Mouse (Mus musculus) adrenal gland (tissue): ENCODE measurements at regions not wholly inside any gene's neighbourhood (a gene's known extent, or its start where the extent isn't known, plus 50 kb on each side); places are given as distances from the start of the nearest gene placed in this dataset.

Experiments used
- intact Hi-C: fragments of 180-260 bp; cut with DNase I; formaldehyde crosslinking; loops from one replicate; pipeline ENCODE4 v1.15.1; 2025

- intact Hi-C loops, result no loop called here
Measured at GRCm38 (mm10) chr1:120883632-120884031, 281.4 kb downstream of the En1 start.

- intact Hi-C loops, result no loop called here
Measured at GRCm38 (mm10) chr1:120910801-120911200, 308.6 kb downstream of the En1 start.

GRCm38 (mm10) chr1:120911962-120912670 lies 309.9 kb downstream of the En1 start:
- intact Hi-C loops, result no loop called here

- intact Hi-C loops, result no loop called here
Measured at GRCm38 (mm10) chr1:120921540-120921939, 319.3 kb downstream of the En1 start.

GRCm38 (mm10) chr1:120925271-120925670 lies 323.1 kb downstream of the En1 start:
- intact Hi-C loops, result no loop called here

- intact Hi-C loops, result no loop called here
Measured at GRCm38 (mm10) chr1:120930141-120930540, 327.9 kb downstream of the En1 start.

GRCm38 (mm10) chr1:120935321-120935720 lies 333.1 kb downstream of the En1 start:
- intact Hi-C loops, result no loop called here

- intact Hi-C loops, result no loop called here
Measured at GRCm38 (mm10) chr1:120943711-120944110, 341.5 kb downstream of the En1 start.

GRCm38 (mm10) chr1:120946349-120946748 lies 344.1 kb downstream of the En1 start:
- intact Hi-C loops, result no loop called here

- intact Hi-C loops, result no loop called here
Measured at GRCm38 (mm10) chr1:120961235-120961634, 359.0 kb downstream of the En1 start.

- intact Hi-C loops, result no loop called here
Measured at GRCm38 (mm10) chr1:120961984-120962383, 359.8 kb downstream of the En1 start.

GRCm38 (mm10) chr1:120963477-120964178 lies 361.4 kb downstream of the En1 start:
- intact Hi-C loops, result no loop called here

- intact Hi-C loops, result no loop called here
Measured at GRCm38 (mm10) chr1:120964179-120964517, 361.9 kb downstream of the En1 start.

- intact Hi-C loops, result no loop called here
Measured at GRCm38 (mm10) chr1:120966132-120966531, 363.9 kb downstream of the En1 start.

- intact Hi-C loops, result no loop called here
Measured at GRCm38 (mm10) chr1:120974661-120975060, 357.7 kb downstream of the Insig2 start.

GRCm38 (mm10) chr1:121004535-121004934 lies 327.9 kb downstream of the Insig2 start:
- intact Hi-C loops, result no loop called here

- intact Hi-C loops, result no loop called here
Measured at GRCm38 (mm10) chr1:121005198-121005597, 327.2 kb downstream of the Insig2 start.

GRCm38 (mm10) chr1:121012126-121012525 lies 320.3 kb downstream of the Insig2 start:
- intact Hi-C loops, result no loop called here

GRCm38 (mm10) chr1:121013839-121014503 lies 318.4 kb downstream of the Insig2 start:
- intact Hi-C loops, result no loop called here

- intact Hi-C loops, result no loop called here
Measured at GRCm38 (mm10) chr1:121029375-121029774, 303.0 kb downstream of the Insig2 start.

GRCm38 (mm10) chr1:121034761-121035393 lies 297.5 kb downstream of the Insig2 start:
- intact Hi-C loops, result no loop called here

GRCm38 (mm10) chr1:121046581-121046980 lies 285.8 kb downstream of the Insig2 start:
- intact Hi-C loops, result no loop called here
